Mouse (Mus musculus) lung, embryonic 16.5 days (tissue): ENCODE results near the gene Gm49369. TPM values are rescaled to one million over a fixed set of nuclear protein-coding genes. Genes with fewer than 3 reads are reported as not detected.
A peak's percentile ranks its signal among the peaks of the same experiment; 100 is the strongest.
"Not testable (repeated sequence)": the region's sequence is repeated elsewhere in the genome, so short reads cannot be mapped to it uniquely, and the experiment has no call there.

Source experiments
- ATAC-seq: fragments of 200-750 bp; cut with Nextera tagmentation; 2 replicates; pipeline ENCODE4 v1.8.0; 2017; ENCODE audit warnings: low read depth, mild to moderate bottlenecking, moderate library complexity
- H3K27ac ChIP-seq: fragments of 300-500 bp; sonication (generic); 2 replicates; pipeline ENCODE4 v1.5.1; 2014; ENCODE audit warnings: mild to moderate bottlenecking, control low read depth, low read length
- H3K27me3 ChIP-seq: fragments of 300-500 bp; sonication (generic); 2 replicates; pipeline ENCODE4 v1.6.1; 2014; ENCODE audit warnings: low read depth, low read length, mixed read lengths; ENCODE audit not compliant: control insufficient read depth, insufficient read depth
- H3K36me3 ChIP-seq: fragments of 300-500 bp; sonication (generic); 2 replicates; pipeline ENCODE4 v1.6.1; 2014; ENCODE audit warnings: low read length; ENCODE audit not compliant: control insufficient read depth, insufficient read depth
- H3K4me1 ChIP-seq: fragments of 300-500 bp; sonication (generic); replicated peaks from 2 replicates; pipeline ENCODE4 v1.6.1; 2014; ENCODE audit warnings: low read length, mixed read lengths; ENCODE audit not compliant: control insufficient read depth, insufficient read depth
- H3K4me2 ChIP-seq: fragments of 300-500 bp; sonication (generic); 2 replicates; pipeline ENCODE4 v1.6.1; 2014; ENCODE audit warnings: low read depth, low read length, control low read depth
- H3K4me3 ChIP-seq: fragments of 300-500 bp; sonication (generic); 2 replicates; pipeline ENCODE4 v1.5.1; 2014; ENCODE audit warnings: mild to moderate bottlenecking, low read length, control low read depth
- H3K9ac ChIP-seq: fragments of 300-500 bp; sonication (generic); 2 replicates; pipeline ENCODE4 v1.6.1; 2014; ENCODE audit warnings: low read length, control low read depth
- H3K9me3 ChIP-seq: fragments of 300-500 bp; sonication (generic); 2 replicates; pipeline ENCODE4 v1.6.1; 2016; ENCODE audit warnings: low read length; ENCODE audit not compliant: control insufficient read depth
- WGBS: fragments of 180-500 bp; shearing (Covaris S2); extraction: QIAGEN DNeasy Blood & Tissue Kit; methylation state at CpG from one replicate; pipeline ENCODE4 v1.1.7; 2014; 5-methylcytosine and 5-hydroxymethylcytosine counted together
- polyA plus RNA-seq: library from polyadenylated mRNA; unstranded; fragments of >200 nt; fragmentation: Nextera tagmentation; extraction: Ambion mirVana; gene quantifications from 2 replicates; pipeline ENCODE4 v1.2.1, GENCODE M21; 2015

Gene Gm49369
- polyA plus RNA-seq, 1 experiment from 2014 or later = 3.2 TPM

- no peak for ATAC-seq
- no peak overlapping the region for H3K4me2 ChIP-seq
Observed at GRCm38 (mm10) chr7:142328507-142328906, 54.0 kb downstream of the Gm49369 start.

GRCm38 (mm10) chr7:142326714-142327445 lies 55.6 kb downstream of the Gm49369 start:
- H3K27ac ChIP-seq = peak overlapping the region; percentile 60
- no peak overlapping the region for H3K4me2 ChIP-seq
- no peaks in the 10 kb centered on the region for H3K9me3 ChIP-seq
- peak overlapping the region; percentile 32; the same call in 1 of the 2 replicates for H3K9ac ChIP-seq
- WGBS = 16% methylated on average over 9 of the region's 9 CpGs
- H3K4me1 ChIP-seq = peaks cover 16% of the 10 kb centered on the region
- peak; percentile 44 for ATAC-seq
- no peaks in the 10 kb centered on the region for H3K36me3 ChIP-seq
- H3K4me3 ChIP-seq = no peak overlapping the region
- H3K27me3 ChIP-seq = no peaks in the 10 kb centered on the region

More at GRCm38 (mm10) chr7:142328507-142328906, 54.0 kb downstream of the Gm49369 start:
- 62% methylated on average over 3 of the region's 3 CpGs for WGBS
- H3K9me3 ChIP-seq = no peaks in the 10 kb centered on the region
- no peaks in the 10 kb centered on the region for H3K36me3 ChIP-seq
- no peaks in the 10 kb centered on the region for H3K27me3 ChIP-seq
- peaks cover 16% of the 10 kb centered on the region for H3K4me1 ChIP-seq
- H3K9ac ChIP-seq = no peak overlapping the region
- no peak overlapping the region for H3K27ac ChIP-seq
- no peak overlapping the region for H3K4me3 ChIP-seq

GRCm38 (mm10) chr7:142323396-142324117 lies 58.9 kb downstream of the Gm49369 start:
- Histone ChIP-seq H3K27me3 (no peaks in the 10 kb centered on the region), H3K27ac (peak overlapping the region; percentile 20; the same call in 1 of the 2 replicates), H3K36me3 (no peaks in the 10 kb centered on the region), H3K9ac (no peak overlapping the region), H3K9me3 (no peaks in the 10 kb centered on the region), H3K4me2 (no peak overlapping the region), H3K4me1 (peaks cover 16% of the 10 kb centered on the region), H3K4me3 (no peak overlapping the region)
- peak; percentile 27; the same call in 1 of the 2 replicates for ATAC-seq
- 67% methylated on average over 12 of the region's 12 CpGs for WGBS

GRCm38 (mm10) chr7:142322641-142323040 lies 59.8 kb downstream of the Gm49369 start:
- no peak overlapping the region for H3K9ac ChIP-seq
- H3K36me3 ChIP-seq = no peaks in the 10 kb centered on the region
- no peak overlapping the region for H3K4me3 ChIP-seq
- ATAC-seq = no peak
- no peak overlapping the region for H3K27ac ChIP-seq
- H3K4me2 ChIP-seq = no peak overlapping the region
- H3K27me3 ChIP-seq = no peaks in the 10 kb centered on the region
- H3K9me3 ChIP-seq = no peaks in the 10 kb centered on the region
- WGBS = 75% methylated on average over 6 of the region's 6 CpGs
- H3K4me1 ChIP-seq = peaks cover 16% of the 10 kb centered on the region

- not testable (repeated sequence) for H3K4me1 ChIP-seq, H3K27me3 ChIP-seq, H3K9me3 ChIP-seq, H3K9ac ChIP-seq, H3K27ac ChIP-seq, H3K4me2 ChIP-seq, ATAC-seq, H3K4me3 ChIP-seq, H3K36me3 ChIP-seq
- 66% methylated on average over 4 of the region's 10 CpGs for WGBS
Observed at GRCm38 (mm10) chr7:142321637-142322306, 60.7 kb downstream of the Gm49369 start.

Other genes with a start within 250 kb of the Gm49369 start
- gene Gm39115, start 246.6 kb downstream of the Gm49369 start, polyA plus RNA-seq = not detected in 2 replicates
- not detected in 2 replicates for gene Gm45337, start 238.1 kb downstream of the Gm49369 start, polyA plus RNA-seq
- gene Gm29735, start 225.6 kb downstream of the Gm49369 start, polyA plus RNA-seq = not detected in 2 replicates
- gene Gm4553, start 216.9 kb downstream of the Gm49369 start, polyA plus RNA-seq = not detected in 2 replicates
- not detected in 2 replicates for gene Krtap5-2, start 206.7 kb downstream of the Gm49369 start, polyA plus RNA-seq
- not detected in 2 replicates for gene Gm10153, start 192.3 kb downstream of the Gm49369 start, polyA plus RNA-seq
- gene Krtap5-3, start 181.3 kb downstream of the Gm49369 start, polyA plus RNA-seq = not detected in 2 replicates
- gene Gm7579, start 170.8 kb downstream of the Gm49369 start, polyA plus RNA-seq = not detected in 2 replicates
- not detected in 2 replicates for gene Krtap5-5, start 152.7 kb downstream of the Gm49369 start, polyA plus RNA-seq
- gene Gm40460, start 141.6 kb downstream of the Gm49369 start, polyA plus RNA-seq = not detected in 2 replicates
- gene Gm2431, start 124.3 kb downstream of the Gm49369 start, polyA plus RNA-seq = not detected in 2 replicates
- not detected in 2 replicates for gene Gm4559, start 108.3 kb downstream of the Gm49369 start, polyA plus RNA-seq
- gene Krtap5-1, start 85.5 kb downstream of the Gm49369 start, polyA plus RNA-seq = not detected in 2 replicates
- not detected in 2 replicates for gene Krtap5-4, start 79.1 kb downstream of the Gm49369 start, polyA plus RNA-seq
- 5.6 and 7.5 TPM in 2 replicates for gene Ifitm10, start 8.9 kb downstream of the Gm49369 start, polyA plus RNA-seq
- 302 and 328 TPM in 2 replicates for gene Ctsd, start 5.4 kb upstream of the Gm49369 start, polyA plus RNA-seq
- gene Syt8, start 52.2 kb upstream of the Gm49369 start, polyA plus RNA-seq = 0.48 and 1.2 TPM in 2 replicates
- gene Tnni2, start 59.1 kb upstream of the Gm49369 start, polyA plus RNA-seq = 17.6 and 61.1 TPM in 2 replicates
- 110 and 118 TPM in 2 replicates for gene Lsp1, start 78.1 kb upstream of the Gm49369 start, polyA plus RNA-seq
- gene Tnnt3, start 116.2 kb upstream of the Gm49369 start, polyA plus RNA-seq = 17.9 and 50.7 TPM in 2 replicates
- 17.2 and 22.4 TPM in 2 replicates for gene Mrpl23, start 150.0 kb upstream of the Gm49369 start, polyA plus RNA-seq